Mouse (Mus musculus) natural killer cell, adult 2 months (primary cell): Measurements from ENCODE around the gene Fpgs.
A peak's percentile ranks its signal among the peaks of the same experiment; 100 is the strongest.

Experiments
- DNase-seq, 2 experiments: peaks; one replicate each; pipeline ENCODE4 v3.0.0; 2022; ENCODE audit warnings: low spot score in 2 of 2

The Fpgs gene

DNA sequence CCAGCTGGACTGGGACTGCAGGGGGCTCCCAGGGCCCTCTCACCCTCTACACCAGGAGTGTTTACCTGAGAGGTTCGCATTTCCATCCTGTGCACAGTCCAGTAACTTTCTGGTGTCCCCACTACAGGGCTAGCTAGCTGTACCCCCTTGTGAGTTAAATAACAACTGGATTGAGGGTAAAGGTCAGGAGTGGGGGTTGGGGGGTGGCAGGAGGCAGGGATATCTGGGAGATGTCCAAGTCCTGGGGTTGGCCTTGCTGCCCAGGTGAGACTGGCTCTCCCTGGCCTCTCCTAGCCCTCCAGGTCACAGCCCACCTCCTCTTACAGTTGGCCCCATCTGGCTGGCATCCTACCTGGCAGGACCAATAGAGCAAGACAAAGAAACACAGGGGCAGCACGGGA, at the start of gene Fpgs:
TSS of gene Fpgs (minus strand) at position 125 of the 401 bp plus-strand sequence.
- DNase-seq: no peak

DNA sequence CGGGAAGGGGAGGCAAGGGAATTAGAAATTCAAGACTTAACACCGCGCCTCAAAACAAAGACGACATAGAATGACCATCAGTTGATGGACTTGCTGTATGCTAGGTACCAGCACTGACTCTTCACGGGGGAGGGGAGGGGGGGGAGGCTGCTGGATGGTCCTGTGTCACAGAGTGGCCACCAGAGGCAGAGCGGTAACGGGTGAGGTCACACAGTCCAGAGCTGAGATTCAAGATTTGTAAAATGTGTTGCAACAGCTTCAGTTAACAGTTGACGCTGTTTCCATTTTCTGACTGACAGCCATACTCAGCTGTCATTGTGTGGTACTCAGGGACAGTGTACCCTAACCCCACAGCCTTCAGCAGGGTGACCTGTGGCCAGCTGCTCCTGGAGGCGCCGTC, 48.2 kb upstream of the Fpgs start:
- DNase-seq: no peak

DNA sequence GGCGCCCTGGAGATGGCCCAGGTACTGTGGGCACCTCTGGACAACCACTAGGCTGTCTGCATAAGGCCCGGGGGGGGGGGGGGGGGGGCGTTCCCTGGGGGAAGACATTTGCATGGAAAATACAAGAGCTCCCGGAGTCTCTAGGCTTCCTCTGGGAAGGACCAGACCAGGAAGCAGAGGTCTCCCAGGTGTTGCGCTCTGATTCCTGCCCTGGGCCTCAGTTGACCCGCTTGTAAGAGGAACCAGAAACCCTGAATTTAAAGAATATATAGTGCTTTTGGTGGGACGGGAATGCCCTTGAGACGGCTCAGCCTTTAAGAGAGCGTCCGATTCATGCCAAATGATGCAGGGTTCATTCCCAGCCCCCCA, 47.7 kb upstream of the Fpgs start:
- DNase-seq: no peak

DNA sequence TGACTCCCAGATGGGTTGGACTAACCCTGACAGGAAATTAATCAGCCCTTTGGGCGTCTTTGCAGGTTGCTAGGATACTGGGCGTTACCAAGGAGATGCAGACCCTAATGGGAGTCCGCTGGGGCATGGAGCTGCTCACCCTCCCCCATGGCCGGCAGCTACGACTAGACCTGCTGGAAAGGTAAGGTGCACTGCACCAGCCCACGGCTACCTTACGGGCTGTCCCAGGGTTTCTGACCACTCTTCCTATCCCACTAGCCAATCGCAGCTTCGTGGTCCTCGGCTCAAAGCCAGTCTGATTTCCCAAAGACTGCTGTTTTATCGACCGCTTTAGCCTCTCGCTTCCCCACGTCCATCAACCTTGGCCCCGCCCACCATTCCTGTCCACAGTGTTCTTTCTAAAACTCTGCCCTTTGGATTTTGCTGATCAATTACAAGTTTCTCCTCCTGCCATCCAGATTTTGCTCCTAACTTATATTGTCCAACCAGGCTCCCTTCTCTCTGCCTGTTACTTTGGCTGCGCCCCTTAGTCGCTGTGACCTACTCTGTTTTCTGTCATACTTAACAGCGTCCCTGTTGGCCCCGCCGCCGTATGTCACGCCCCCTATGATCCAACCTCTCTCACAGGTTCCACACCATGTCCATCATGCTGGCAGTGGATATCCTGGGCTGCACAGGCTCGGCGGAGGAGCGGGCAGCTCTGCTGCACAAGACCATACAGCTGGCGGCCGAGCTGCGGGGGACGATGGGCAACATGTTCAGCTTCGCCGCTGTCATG, 47.1 kb upstream of the Fpgs start:
- DNase-seq: no peak

DNA sequence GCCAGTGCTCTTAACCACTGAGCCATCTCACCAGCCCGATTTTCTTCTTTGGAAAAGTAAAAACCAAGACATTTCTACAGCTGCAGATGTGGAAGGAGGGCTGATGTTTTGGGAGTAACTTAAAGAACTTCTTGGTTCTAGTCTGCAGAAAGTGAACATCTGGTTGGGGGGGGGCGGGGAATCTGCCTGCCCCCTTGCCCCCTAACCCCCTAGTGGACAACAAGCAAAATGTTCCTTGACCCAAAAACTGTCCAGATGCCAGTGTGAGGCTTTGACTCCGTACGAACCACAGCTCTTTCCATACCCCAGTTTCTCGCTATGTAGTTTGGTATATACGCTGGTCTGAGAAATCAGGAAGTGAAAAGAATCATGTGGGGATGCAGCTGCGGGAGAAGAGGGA, 46.3 kb upstream of the Fpgs start:
- no peak for DNase-seq

DNA sequence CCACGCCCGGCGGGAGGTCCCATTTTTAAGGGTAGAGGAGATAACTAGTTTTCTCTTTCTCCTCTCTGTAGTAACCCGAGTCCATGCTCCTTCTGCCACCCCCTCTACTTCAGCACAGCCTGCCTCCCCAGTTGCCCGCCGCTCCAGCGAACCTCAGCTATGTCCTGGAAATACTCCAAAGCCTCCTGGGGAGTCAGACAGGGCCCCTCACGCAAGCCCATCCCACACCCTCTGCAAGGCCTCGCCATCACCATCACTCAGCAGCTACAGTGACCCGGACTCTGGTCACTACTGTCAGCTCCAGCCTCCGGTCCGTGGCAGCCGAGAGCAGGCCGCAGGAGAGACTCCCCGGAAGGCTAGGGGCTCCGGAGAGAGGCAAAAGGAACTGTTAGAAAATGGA, 45.1 kb upstream of the Fpgs start:
- no peak for DNase-seq

DNA sequence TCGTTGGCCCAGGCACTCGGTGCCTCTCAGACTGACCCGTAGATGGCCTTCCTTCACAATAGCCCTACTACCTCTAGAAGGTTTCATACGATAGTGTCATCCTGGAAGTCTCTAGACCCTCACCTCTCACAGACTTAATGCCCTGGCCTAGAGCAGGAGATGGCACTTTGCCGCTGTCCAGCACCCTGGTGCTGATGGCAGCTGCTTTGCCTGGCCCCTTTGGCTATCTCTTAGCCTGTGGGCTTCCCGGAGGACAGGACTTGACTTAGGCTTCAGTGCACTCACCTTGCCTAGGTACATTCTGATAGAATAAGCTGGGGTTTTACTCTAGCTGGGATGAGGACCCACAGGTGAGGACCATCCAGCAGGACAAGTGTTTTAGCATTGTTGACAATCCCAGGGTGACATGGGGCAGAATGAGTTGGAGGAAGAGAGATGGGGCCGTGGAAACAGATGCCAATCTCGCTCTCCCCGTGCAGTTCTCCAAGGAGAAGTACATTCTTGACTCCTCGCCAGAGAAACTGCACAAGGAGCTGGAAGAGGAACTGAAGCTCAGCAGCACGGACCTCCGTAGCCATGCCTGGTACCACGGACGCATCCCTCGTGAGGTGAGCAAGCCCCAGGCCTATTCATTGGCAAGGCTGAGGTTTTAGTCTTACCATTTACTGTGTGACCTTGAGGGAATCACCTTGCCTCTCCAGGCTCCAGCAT, 40.5 kb upstream of the Fpgs start:
- DNase-seq: no peak

GRCm38 (mm10) chr2:32742173-32742531, 38.2 kb upstream of the Fpgs start:
- no peak for DNase-seq

GRCm38 (mm10) chr2:32741273-32742172, 37.6 kb upstream of the Fpgs start:
- no peak for DNase-seq

GRCm38 (mm10) chr2:32740916-32741272, 36.9 kb upstream of the Fpgs start, which contains the start of gene 6330409D20Rik:
Gene 6330409D20Rik, minus strand, starts transcription at chr2:32741016.
- no peak for DNase-seq

GRCm38 (mm10) chr2:32739311-32739710, 35.4 kb upstream of the Fpgs start:
- no peak for DNase-seq

GRCm38 (mm10) chr2:32737008-32737407, 33.1 kb upstream of the Fpgs start:
- DNase-seq: no peak

DNA sequence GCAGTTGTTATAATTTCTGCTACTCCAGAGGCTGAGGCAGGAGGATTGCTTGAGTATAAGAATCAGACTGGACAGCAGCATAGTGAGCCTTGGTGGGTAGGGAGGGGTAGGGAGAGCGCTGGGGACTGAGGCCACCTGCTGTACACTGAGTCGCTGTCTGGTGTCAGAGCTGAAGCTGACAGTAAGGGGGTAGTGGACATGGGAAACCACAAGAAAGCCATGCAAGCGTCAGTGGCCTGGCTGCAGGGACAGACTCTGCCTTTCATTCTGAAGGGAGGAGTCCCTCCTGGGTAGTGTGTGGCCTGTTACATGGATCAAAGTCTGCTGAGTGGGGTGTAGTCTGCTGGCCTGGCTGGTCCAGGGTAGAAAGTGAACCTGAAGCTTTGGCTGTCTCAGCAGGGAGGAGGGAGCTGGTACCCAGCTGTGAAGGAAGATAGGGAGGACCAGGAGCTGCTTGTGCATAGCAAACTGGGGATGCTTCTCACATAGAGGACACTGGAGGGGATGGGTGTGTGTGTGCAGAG, 32.4 kb upstream of the Fpgs start:
- peak; percentile 52 to 73 for DNase-seq

DNA sequence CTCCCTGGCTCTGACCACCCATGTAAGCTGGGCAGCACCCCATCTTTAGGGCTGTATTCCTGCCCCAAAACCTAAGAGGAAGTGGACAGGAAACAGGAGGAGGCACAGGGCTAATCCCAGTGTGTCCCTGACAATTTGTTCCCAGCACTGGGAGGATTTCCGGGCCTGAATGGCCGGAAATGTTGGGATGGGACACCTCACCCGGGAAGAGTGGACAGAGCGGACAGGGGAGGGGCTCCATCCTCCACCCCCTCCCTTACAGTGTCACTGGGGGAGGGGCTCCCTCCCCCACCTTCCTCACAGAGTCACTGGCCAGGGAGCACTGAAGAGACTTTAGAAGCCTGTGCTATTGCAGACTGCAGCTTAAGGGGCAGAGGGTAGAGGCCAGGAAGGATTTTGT, 31.0 kb upstream of the Fpgs start:
- DNase-seq: no peak

DNA sequence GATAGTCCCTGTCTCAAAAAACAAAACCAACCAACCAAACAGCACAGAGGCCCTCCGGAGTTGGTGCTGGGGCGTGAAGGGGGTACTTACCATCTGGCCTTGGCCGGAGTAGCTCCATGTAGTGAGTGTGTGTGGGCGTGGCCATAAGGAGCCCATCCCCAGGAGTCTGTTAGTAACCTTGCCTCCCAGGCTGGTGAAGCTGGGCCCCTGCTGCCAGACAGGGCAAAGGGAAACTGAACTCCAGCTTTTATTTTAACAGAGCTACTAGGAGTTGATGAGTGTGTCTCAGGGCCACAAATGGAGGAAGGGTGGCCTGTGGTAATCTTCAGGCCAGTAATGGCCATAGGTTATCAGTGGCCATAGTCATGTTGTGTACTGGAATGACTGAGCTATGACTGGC, 30.5 kb upstream of the Fpgs start:
- no peak for DNase-seq

DNA sequence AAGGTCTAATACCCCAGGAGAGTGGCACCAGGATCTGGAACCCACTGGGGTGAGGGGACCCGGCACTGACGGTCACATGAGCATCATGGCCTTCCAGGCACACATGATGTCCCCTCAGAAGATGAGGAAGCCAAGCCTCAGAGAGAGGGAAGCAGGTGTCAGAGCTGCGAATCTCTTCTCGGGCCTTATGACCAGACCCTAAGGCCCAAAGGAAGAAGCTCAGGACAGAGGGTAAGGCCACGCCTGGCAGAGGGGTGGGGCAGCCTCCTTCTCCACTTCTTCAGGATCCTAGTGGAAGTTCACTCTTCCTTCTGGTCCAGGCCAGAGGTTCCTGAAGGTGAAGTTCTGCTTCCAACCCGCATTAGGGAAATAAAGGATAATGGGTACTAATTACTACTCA, 28.8 kb upstream of the Fpgs start:
- DNase-seq: no peak

DNA sequence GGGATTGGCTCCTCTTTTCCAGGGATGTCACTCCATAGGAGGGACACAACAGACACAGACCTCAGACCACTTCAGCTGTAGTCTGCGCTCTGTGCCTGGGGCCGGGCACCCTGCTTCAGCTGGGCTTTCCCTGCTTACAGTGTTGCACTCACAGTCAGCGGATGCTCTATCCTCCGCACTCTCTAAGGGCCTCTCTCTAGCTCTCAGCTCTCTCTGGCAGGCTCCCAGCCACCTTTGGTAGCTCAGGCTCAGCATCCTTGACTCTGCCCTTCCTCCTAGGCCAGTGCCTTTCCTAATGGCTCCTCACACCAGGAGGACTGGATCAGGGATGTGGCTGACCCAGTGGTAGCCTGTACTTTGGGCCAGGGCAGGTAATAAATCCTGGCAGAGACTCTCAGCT, 28.0 kb upstream of the Fpgs start:
- no peak for DNase-seq

- no peak for DNase-seq
Observed at GRCm38 (mm10) chr2:32730854-32731253, 26.9 kb upstream of the Fpgs start.

DNA sequence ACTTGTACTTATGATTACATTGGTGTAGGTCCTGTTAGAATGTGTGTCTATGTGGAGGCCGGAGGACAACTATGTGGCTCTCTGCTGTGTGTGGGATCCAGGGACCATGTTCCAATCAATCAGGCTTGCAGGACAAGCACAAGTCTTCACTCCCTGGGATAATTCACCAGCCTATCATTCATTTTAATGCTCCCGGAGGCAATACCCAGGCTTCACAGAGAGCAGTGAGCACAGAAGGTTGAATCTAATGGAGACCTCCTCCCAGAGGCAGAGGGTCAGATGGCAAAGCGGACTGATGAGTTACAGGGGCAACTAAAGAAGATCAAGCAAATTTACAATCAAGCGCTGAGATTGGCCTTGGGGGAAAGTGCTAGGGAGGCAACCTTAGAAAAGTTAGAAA, 25.6 kb upstream of the Fpgs start:
- DNase-seq: no peak

- DNase-seq: no peak
Observed at GRCm38 (mm10) chr2:32728463-32728862, 24.5 kb upstream of the Fpgs start.

- peak; percentile 45 to 80 for DNase-seq
Observed at GRCm38 (mm10) chr2:32727435-32727834, 23.5 kb upstream of the Fpgs start.
